Mouse (Mus musculus): Measurements from ENCODE around the gene Ppp1r12a. TPM values are rescaled to one million over a fixed set of nuclear protein-coding genes. Genes with fewer than 3 reads are reported as not detected.

Gene Ppp1r12a
- polyA plus RNA-seq (2015; fragmentation: Nextera tagmentation; extraction: Ambion mirVana) = 88.9 and 90.9 TPM in 2 replicates

GRCm38 (mm10) chr10:108161261-108162256 is at the start of gene Ppp1r12a:
Gene Ppp1r12a (plus strand): TSS chr10:108162193.
- Histone ChIP-seq H3K4me3 (peak within 1 kb of the TSS; percentile 94), H3K27ac (peak within 1 kb of the TSS; percentile 99), H3K9me3 (replicated peaks) (no peaks in the 10 kb centered on the region), H3K9ac (peak within 1 kb of the TSS; percentile 100), H3K4me2 (peak within 1 kb of the TSS; percentile 72), H3K36me3 (no peaks in the 10 kb centered on the region), H3K27me3 (no peaks in the 10 kb centered on the region), H3K4me1 (replicated peaks) (peaks cover 18% of the 10 kb centered on the region)
- ATAC-seq (replicated peaks; ENCODE audit: insufficient number of reproducible peaks, insufficient read depth, low FRiP score, low read depth) = peak; percentile 95
- WGBS = under 1% methylated on average over 86 of the region's 89 CpGs

- peak; percentile 84 for ATAC-seq (replicated peaks; ENCODE audit: insufficient number of reproducible peaks, insufficient read depth, low FRiP score, low read depth)
- Histone ChIP-seq H3K4me2 (peak overlapping the region; percentile 62), H3K36me3 (no peaks in the 10 kb centered on the region), H3K9ac (peak overlapping the region; percentile 40), H3K9me3 (replicated peaks) (no peaks in the 10 kb centered on the region), H3K27me3 (no peaks in the 10 kb centered on the region), H3K27ac (peak overlapping the region; percentile 46), H3K4me1 (replicated peaks) (peaks cover 6% of the 10 kb centered on the region), H3K4me3 (peak overlapping the region; percentile 44)
- WGBS = 18% methylated on average over 17 of the region's 17 CpGs
These were observed 48.4 kb upstream of the Ppp1r12a start for GRCm38 (mm10) chr10:108113361-108114237.

- Histone ChIP-seq H3K27me3 (no peaks in the 10 kb centered on the region), H3K4me3 (no peak overlapping the region), H3K4me1 (replicated peaks) (peaks cover 5% of the 10 kb centered on the region), H3K4me2 (no peak overlapping the region), H3K27ac (no peak overlapping the region), H3K9me3 (replicated peaks) (no peaks in the 10 kb centered on the region), H3K9ac (no peak overlapping the region), H3K36me3 (no peaks in the 10 kb centered on the region)
- 78% methylated on average over 13 of the region's 13 CpGs for WGBS
- no peak for ATAC-seq (replicated peaks; ENCODE audit: insufficient number of reproducible peaks, insufficient read depth, low FRiP score, low read depth)
These were observed 43.5 kb upstream of the Ppp1r12a start for GRCm38 (mm10) chr10:108118200-108119163.

- WGBS = 70% methylated on average over 1 of the region's 1 CpGs
These were observed 42.6 kb upstream of the Ppp1r12a start for GRCm38 (mm10) chr10:108119416-108119815.

GRCm38 (mm10) chr10:108124934-108125599 is 36.9 kb upstream of the Ppp1r12a start:
- ATAC-seq (replicated peaks; ENCODE audit: insufficient number of reproducible peaks, insufficient read depth, low FRiP score, low read depth) = no peak
- H3K9ac ChIP-seq = no peak overlapping the region
- no peaks in the 10 kb centered on the region for H3K27me3 ChIP-seq
- peaks cover 3% of the 10 kb centered on the region; the same call in 1 of the 2 replicates for H3K4me1 ChIP-seq (replicated peaks)
- 86% methylated on average over 3 of the region's 3 CpGs for WGBS
- no peaks in the 10 kb centered on the region for H3K36me3 ChIP-seq
- no peak overlapping the region for H3K27ac ChIP-seq
- H3K4me2 ChIP-seq = no peak overlapping the region
- no peaks in the 10 kb centered on the region for H3K9me3 ChIP-seq (replicated peaks)
- no peak overlapping the region for H3K4me3 ChIP-seq

More at GRCm38 (mm10) chr10:108119416-108119815, 42.6 kb upstream of the Ppp1r12a start:
- Histone ChIP-seq H3K27ac (no peak overlapping the region), H3K9me3 (replicated peaks) (no peaks in the 10 kb centered on the region), H3K27me3 (no peaks in the 10 kb centered on the region), H3K4me2 (no peak overlapping the region), H3K4me1 (replicated peaks) (no peaks in the 10 kb centered on the region), H3K9ac (no peak overlapping the region), H3K36me3 (no peaks in the 10 kb centered on the region), H3K4me3 (no peak overlapping the region)
- ATAC-seq (replicated peaks; ENCODE audit: insufficient number of reproducible peaks, insufficient read depth, low FRiP score, low read depth) = no peak

- no peak overlapping the region for H3K4me2 ChIP-seq
- no peaks in the 10 kb centered on the region for H3K36me3 ChIP-seq
- H3K4me1 ChIP-seq (replicated peaks) = peaks cover 19% of the 10 kb centered on the region
- 92% methylated on average over 3 of the region's 3 CpGs for WGBS
- no peaks in the 10 kb centered on the region for H3K27me3 ChIP-seq
- H3K9ac ChIP-seq = no peak overlapping the region
- no peaks in the 10 kb centered on the region for H3K9me3 ChIP-seq (replicated peaks)
- no peak for ATAC-seq (replicated peaks; ENCODE audit: insufficient number of reproducible peaks, insufficient read depth, low FRiP score, low read depth)
- H3K4me3 ChIP-seq = no peak overlapping the region
- H3K27ac ChIP-seq = no peak overlapping the region
These were observed 32.8 kb upstream of the Ppp1r12a start for GRCm38 (mm10) chr10:108129167-108129566.

GRCm38 (mm10) chr10:108131858-108132257 is 30.1 kb upstream of the Ppp1r12a start:
- 28% methylated on average over 6 of the region's 6 CpGs for WGBS
- Histone ChIP-seq H3K4me2 (no peak overlapping the region), H3K36me3 (no peaks in the 10 kb centered on the region), H3K27me3 (no peaks in the 10 kb centered on the region), H3K4me3 (no peak overlapping the region), H3K4me1 (replicated peaks) (peaks cover 19% of the 10 kb centered on the region), H3K9me3 (replicated peaks) (no peaks in the 10 kb centered on the region), H3K27ac (no peak overlapping the region), H3K9ac (no peak overlapping the region)
- 0 out of 2 replicates have a peak, but pooled peaks have one; percentile 22 for ATAC-seq (replicated peaks; ENCODE audit: insufficient number of reproducible peaks, insufficient read depth, low FRiP score, low read depth)

- peak overlapping the region; percentile 24; the same call in 1 of the 2 replicates for H3K9ac ChIP-seq
- H3K27me3 ChIP-seq = no peaks in the 10 kb centered on the region
- WGBS = 81% methylated on average over 6 of the region's 6 CpGs
- H3K4me1 ChIP-seq (replicated peaks) = peaks cover 19% of the 10 kb centered on the region
- no peak for ATAC-seq (replicated peaks; ENCODE audit: insufficient number of reproducible peaks, insufficient read depth, low FRiP score, low read depth)
- H3K36me3 ChIP-seq = no peaks in the 10 kb centered on the region
- peak overlapping the region; percentile 57 for H3K27ac ChIP-seq
- 0 out of 2 replicates have a peak overlapping the region, but pooled peaks have one; percentile 14 for H3K4me2 ChIP-seq
- no peaks in the 10 kb centered on the region for H3K9me3 ChIP-seq (replicated peaks)
- no peak overlapping the region for H3K4me3 ChIP-seq
These were observed 28.7 kb upstream of the Ppp1r12a start for GRCm38 (mm10) chr10:108133253-108133652.

- Histone ChIP-seq H3K9ac (peak overlapping the region; percentile 24; the same call in 1 of the 2 replicates), H3K4me1 (replicated peaks) (peaks cover 19% of the 10 kb centered on the region), H3K9me3 (replicated peaks) (no peaks in the 10 kb centered on the region), H3K27ac (peak overlapping the region; percentile 57), H3K4me3 (no peak overlapping the region), H3K4me2 (0 out of 2 replicates have a peak overlapping the region, but pooled peaks have one; percentile 14), H3K27me3 (no peaks in the 10 kb centered on the region), H3K36me3 (no peaks in the 10 kb centered on the region)
- 18% methylated on average over 5 of the region's 5 CpGs for WGBS
- ATAC-seq (replicated peaks; ENCODE audit: insufficient number of reproducible peaks, insufficient read depth, low FRiP score, low read depth) = 0 out of 2 replicates have a peak, but pooled peaks have one; percentile 39
These were observed 28.2 kb upstream of the Ppp1r12a start for GRCm38 (mm10) chr10:108133745-108134144.

- no peak overlapping the region for H3K9ac ChIP-seq
- peaks cover 8% of the 10 kb centered on the region for H3K4me1 ChIP-seq (replicated peaks)
- H3K4me3 ChIP-seq = no peak overlapping the region
- no peaks in the 10 kb centered on the region for H3K27me3 ChIP-seq
- H3K4me2 ChIP-seq = no peak overlapping the region
- WGBS = 84% methylated on average over 5 of the region's 5 CpGs
- no peaks in the 10 kb centered on the region for H3K9me3 ChIP-seq (replicated peaks)
- no peaks in the 10 kb centered on the region for H3K36me3 ChIP-seq
- ATAC-seq (replicated peaks; ENCODE audit: insufficient number of reproducible peaks, insufficient read depth, low FRiP score, low read depth) = no peak
- H3K27ac ChIP-seq = no peak overlapping the region
These were observed 23.6 kb upstream of the Ppp1r12a start for GRCm38 (mm10) chr10:108138347-108138746.
